10 mouse cellular contexts compared by ENCODE assay signal in the genomic region with DNA sequence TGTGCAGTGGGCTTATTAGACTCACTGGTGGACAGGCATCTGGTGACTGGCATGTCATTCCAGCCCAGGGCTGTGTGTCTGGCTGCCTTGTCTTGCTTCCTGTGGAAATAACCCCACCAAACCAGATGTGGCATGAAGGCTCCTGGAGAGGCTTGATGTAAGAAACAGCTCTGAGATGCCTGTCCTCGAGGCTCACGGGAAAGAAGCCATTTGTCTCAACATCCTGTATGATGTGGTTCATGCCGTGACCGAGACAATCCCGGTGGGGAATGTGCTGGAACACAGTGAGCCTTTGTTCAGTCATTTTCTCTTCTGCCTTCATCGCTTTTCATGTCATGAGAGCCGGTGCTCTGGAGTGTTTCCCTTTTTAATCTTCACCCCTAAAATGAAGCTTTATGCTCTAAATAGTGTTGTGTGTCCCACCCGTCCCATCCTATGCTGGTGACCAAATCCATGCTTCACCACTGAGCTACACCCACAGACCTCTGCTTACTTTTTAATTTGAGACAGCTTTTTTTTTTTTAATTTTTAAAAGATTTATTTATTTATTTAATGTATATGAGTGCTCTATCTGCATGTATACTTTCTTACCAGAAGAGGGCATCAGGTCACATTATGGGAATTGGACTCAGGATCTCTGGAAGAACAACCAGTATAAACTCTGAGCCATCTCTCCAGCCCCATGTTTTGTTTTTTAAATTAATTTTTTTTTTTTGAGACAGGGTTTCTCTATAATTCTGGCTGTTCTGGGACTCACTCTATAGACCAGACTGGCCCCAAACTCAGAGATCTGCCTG. TPM values are rescaled to one million over a fixed set of nuclear protein-coding genes. Genes with fewer than 3 reads are reported as not detected.
A peak's percentile ranks its signal among the peaks of the same experiment; 100 is the strongest.
DNase-seq lines count a peak whose midpoint lies in the region; ATAC-seq and TF ChIP-seq lines count a peak whose summit lies in the region.
"Had no signal": no experiment of that assay in that cellular context is flagged by ENCODE, and none has a peak within 500 bp of the region (broad histone marks: within the 10 kb centered on the region; RNA-seq: fewer than 3 reads in every experiment).

No protein-coding gene starts in this region.

- no peak overlapping the region for H3K4me3 ChIP-seq in liver, postnatal 0 days (ENCODE audit: low read depth, low read length)
- H3K4me3 ChIP-seq in liver, embryonic 11.5 days (ENCODE audit: low read depth, low read length) = no peak overlapping the region
- no peak overlapping the region for H3K4me3 ChIP-seq in limb, embryonic 14.5 days (replicated peaks; ENCODE audit: low read length)
- no peak overlapping the region for H3K4me3 ChIP-seq in midbrain, embryonic 11.5 days (ENCODE audit: low read depth, low read length)
- H3K4me3 ChIP-seq: forebrain, embryonic 12.5 days had no signal

- peaks cover 15% of the 10 kb centered on the region for H3K4me1 ChIP-seq in liver, postnatal 0 days (ENCODE audit: insufficient read depth)
- H3K4me1 ChIP-seq in liver, embryonic 11.5 days (replicated peaks; ENCODE audit: control insufficient read depth, insufficient read depth, low read length) = peaks cover 35% of the 10 kb centered on the region
- H3K4me1 ChIP-seq in limb, embryonic 14.5 days (ENCODE audit: control insufficient read depth, insufficient read depth, low read length) = peaks cover 39% of the 10 kb centered on the region
- peaks cover 17% of the 10 kb centered on the region for H3K4me1 ChIP-seq in midbrain, embryonic 11.5 days (ENCODE audit: control insufficient read depth, insufficient read depth, low read length)

- WGBS in liver, postnatal 0 days (ENCODE audit: insufficient replicate concordance) = 84% methylated on average over 8 of the region's 8 CpGs
- WGBS in liver, embryonic 11.5 days = 84% methylated on average over 8 of the region's 8 CpGs
- WGBS in limb, embryonic 14.5 days = 74% methylated on average over 8 of the region's 8 CpGs
- 91% methylated on average over 8 of the region's 8 CpGs for WGBS in midbrain, embryonic 11.5 days

- TF ChIP-seq EP300 in liver, postnatal 0 days (IDR thresholded peaks at IDR 0.05; ENCODE audit: low read depth) = no peak

- no peak for TF ChIP-seq POLR2A in limb, embryonic 14.5 days (IDR thresholded peaks at IDR 0.05; ENCODE audit: borderline replicate concordance, extremely low read depth, insufficient read depth, insufficient read length)

- no peak for DNase-seq in liver, postnatal 0 days
- DNase-seq in liver, embryonic 11.5 days (ENCODE audit: low spot score) = no peak
- peak; percentile 35 for DNase-seq in brain, adult 2 months (ENCODE audit: low read depth, low spot score)
- peak; percentile 53 for DNase-seq in gastrocnemius, postnatal 25 days
- DNase-seq in limb, embryonic 14.5 days (ENCODE audit: low spot score) = no peak
- DNase-seq in frontal cortex, postnatal 10 days (ENCODE audit: low spot score in 2 of 2) = no peak
- no peak for DNase-seq in midbrain, embryonic 11.5 days (ENCODE audit: low spot score, missing footprints)
- DNase-seq: kidney, adult 9 months; left cerebral cortex, postnatal 4 days had no signal

- no peak for ATAC-seq in liver, postnatal 0 days
- ATAC-seq in liver, embryonic 11.5 days (replicated peaks; ENCODE audit: low FRiP score) = no peak
- ATAC-seq in limb, embryonic 14.5 days (ENCODE audit: low FRiP score, low read depth) = no peak
- no peak for ATAC-seq in midbrain, embryonic 11.5 days (ENCODE audit: low FRiP score)

- no peak overlapping the region for H3K27ac ChIP-seq in liver, postnatal 0 days (ENCODE audit: low read depth)
- no peak overlapping the region for H3K27ac ChIP-seq in liver, embryonic 11.5 days (ENCODE audit: low read depth, low read length)
- H3K27ac ChIP-seq in limb, embryonic 14.5 days (replicated peaks; ENCODE audit: low read depth, low read length) = peak overlapping the region; percentile 46; the same call in 1 of the 2 replicates
- no peak overlapping the region for H3K27ac ChIP-seq in midbrain, embryonic 11.5 days (ENCODE audit: low read depth, low read length)

- H3K27me3 ChIP-seq in liver, postnatal 0 days (ENCODE audit: insufficient read depth, low read length) = no peaks in the 10 kb centered on the region
- no peaks in the 10 kb centered on the region for H3K27me3 ChIP-seq in liver, embryonic 11.5 days (replicated peaks; ENCODE audit: control insufficient read depth, insufficient read depth, low read length)
- H3K27me3 ChIP-seq in limb, embryonic 14.5 days (ENCODE audit: control insufficient read depth, insufficient read depth, low read length) = no peaks in the 10 kb centered on the region
- H3K27me3 ChIP-seq in midbrain, embryonic 11.5 days (ENCODE audit: control insufficient read depth, insufficient read depth, low read length) = no peaks in the 10 kb centered on the region
- H3K27me3 ChIP-seq: forebrain, embryonic 12.5 days had no signal

- H3K4me2 ChIP-seq in liver, postnatal 0 days (ENCODE audit: low read depth, low read length) = no peak overlapping the region
- no peak overlapping the region for H3K4me2 ChIP-seq in liver, embryonic 11.5 days
- H3K4me2 ChIP-seq in limb, embryonic 14.5 days (replicated peaks; ENCODE audit: low read depth, low read length, severe bottlenecking) = no peak overlapping the region
- H3K4me2 ChIP-seq in midbrain, embryonic 11.5 days = no peak overlapping the region
- H3K4me2 ChIP-seq: forebrain, embryonic 12.5 days had no signal

- 0 out of 2 replicates have a peak, but pooled peaks have one; percentile 9 for TF ChIP-seq CTCF in liver, postnatal 0 days (IDR thresholded peaks at IDR 0.05; ENCODE audit: low read depth)

- H3K9ac ChIP-seq in liver, postnatal 0 days (replicated peaks) = no peak overlapping the region
- H3K9ac ChIP-seq in liver, embryonic 11.5 days (ENCODE audit: low read depth, low read length) = no peak overlapping the region
- no peak overlapping the region for H3K9ac ChIP-seq in limb, embryonic 14.5 days (ENCODE audit: low read depth, low read length, severe bottlenecking)
- no peak overlapping the region for H3K9ac ChIP-seq in midbrain, embryonic 11.5 days (ENCODE audit: low read length)
- H3K9ac ChIP-seq: forebrain, embryonic 12.5 days had no signal

- H3K9me3 ChIP-seq in liver, postnatal 0 days (ENCODE audit: low read length) = no peaks in the 10 kb centered on the region
- H3K9me3 ChIP-seq in liver, embryonic 11.5 days (ENCODE audit: control insufficient read depth, low read length) = no peaks in the 10 kb centered on the region
- no peaks in the 10 kb centered on the region for H3K9me3 ChIP-seq in limb, embryonic 14.5 days (ENCODE audit: control insufficient read depth, low read length)
- no peaks in the 10 kb centered on the region for H3K9me3 ChIP-seq in midbrain, embryonic 11.5 days (ENCODE audit: control insufficient read depth, low read length)
- H3K9me3 ChIP-seq: forebrain, embryonic 12.5 days had no signal

- H3K36me3 ChIP-seq in liver, postnatal 0 days (replicated peaks; ENCODE audit: insufficient read depth, low read length) = no peaks in the 10 kb centered on the region
- peaks cover 4% of the 10 kb centered on the region; the same call in 1 of the 2 replicates for H3K36me3 ChIP-seq in liver, embryonic 11.5 days (ENCODE audit: control insufficient read depth, insufficient read depth, low read length)
- no peaks in the 10 kb centered on the region for H3K36me3 ChIP-seq in limb, embryonic 14.5 days (ENCODE audit: control insufficient read depth, insufficient read depth, low read length)
- H3K36me3 ChIP-seq in midbrain, embryonic 11.5 days (ENCODE audit: control insufficient read depth, insufficient read depth, low read length) = no peaks in the 10 kb centered on the region
- H3K36me3 ChIP-seq: forebrain, embryonic 12.5 days had no signal

RNA-seq across cellular contexts. Expression of a gene that starts 15.4 kb away (rescaled TPM):
- polyA plus RNA-seq in liver, postnatal 0 days (2015; fragmentation: Nextera tagmentation; extraction: Ambion mirVana) = 7.6 and 7.9 TPM in 2 replicates
- polyA plus RNA-seq in liver, embryonic 11.5 days (2014; fragmentation: Nextera tagmentation; extraction: Ambion mirVana) = 40.2 and 47.4 TPM in 2 replicates
- total RNA-seq in gastrocnemius, postnatal 25 days (2021) = 10 to 100 TPM; 11.3 to 13.9 TPM
- polyA plus RNA-seq in limb, embryonic 14.5 days (2012; rRNA removed) = 97.7 and 127 TPM in 2 replicates
- polyA plus RNA-seq in limb, embryonic 14.5 days (2014; fragmentation: Nextera tagmentation; extraction: Ambion mirVana) = 33.2 and 39.3 TPM in 2 replicates
- polyA plus RNA-seq in midbrain, embryonic 11.5 days (2014; fragmentation: Nextera tagmentation; extraction: Ambion mirVana) = 48.8 and 53.4 TPM in 2 replicates

RNA-seq across cellular contexts. Expression of a gene that starts 20.2 kb away (rescaled TPM):
- 5.9 and 9.6 TPM in 2 replicates for polyA plus RNA-seq in liver, postnatal 0 days (2015; fragmentation: Nextera tagmentation; extraction: Ambion mirVana)
- polyA plus RNA-seq in liver, embryonic 11.5 days (2014; fragmentation: Nextera tagmentation; extraction: Ambion mirVana) = 0.55 and 0.66 TPM in 2 replicates
- not detected for total RNA-seq in gastrocnemius, postnatal 25 days (2021)
- not detected in 2 replicates for polyA plus RNA-seq in limb, embryonic 14.5 days (2012; rRNA removed)
- 0.26 TPM in 1 of 2 replicates, not detected in the other for polyA plus RNA-seq in limb, embryonic 14.5 days (2014; fragmentation: Nextera tagmentation; extraction: Ambion mirVana)
- polyA plus RNA-seq in midbrain, embryonic 11.5 days (2014; fragmentation: Nextera tagmentation; extraction: Ambion mirVana) = 0.14 TPM in 1 of 2 replicates, not detected in the other

RNA-seq across cellular contexts. Expression of a gene that starts 57.4 kb away (rescaled TPM):
- polyA plus RNA-seq in liver, postnatal 0 days (2015; fragmentation: Nextera tagmentation; extraction: Ambion mirVana) = 10.5 and 10.8 TPM in 2 replicates
- polyA plus RNA-seq in liver, embryonic 11.5 days (2014; fragmentation: Nextera tagmentation; extraction: Ambion mirVana) = 58.2 and 61.5 TPM in 2 replicates
- total RNA-seq in gastrocnemius, postnatal 25 days (2021) = 1 to 10 TPM; 1.8 to 2.0 TPM
- 34.6 and 43.9 TPM in 2 replicates for polyA plus RNA-seq in limb, embryonic 14.5 days (2012; rRNA removed)
- polyA plus RNA-seq in limb, embryonic 14.5 days (2014; fragmentation: Nextera tagmentation; extraction: Ambion mirVana) = 27.1 and 27.8 TPM in 2 replicates
- polyA plus RNA-seq in midbrain, embryonic 11.5 days (2014; fragmentation: Nextera tagmentation; extraction: Ambion mirVana) = 34.9 and 36.5 TPM in 2 replicates

Comparison
In these comparisons a context has a peak if more than half of its experiments do, and no peak if none do; other contexts are left out.
1. DNase-seq: peak in brain, adult 2 months (single experiment) and gastrocnemius, postnatal 25 days (single experiment); none in liver, postnatal 0 days (single experiment), liver, embryonic 11.5 days (single experiment), limb, embryonic 14.5 days (single experiment), frontal cortex, postnatal 10 days (0 of 2) and midbrain, embryonic 11.5 days (single experiment).